Mouse (Mus musculus) megakaryocyte-erythroid progenitor cell, adult 5-6 weeks (primary cell): Measurements from ENCODE around the gene Glyctk. TPM values are rescaled to one million over a fixed set of nuclear protein-coding genes. Genes with fewer than 3 reads are reported as not detected.

ENCODE experiments used
- ATAC-seq: replicated peaks from 2 replicates; pipeline ENCODE4 v1.8.0; 2016; ENCODE audit warnings: mild to moderate bottlenecking, inconsistent platforms; ENCODE audit not compliant: severe bottlenecking, poor library complexity, low FRiP score, low TSS enrichment
- total RNA-seq, 2 experiments: library from RNA; stranded (forward) in 1 of 2; stranded (reverse) in 1 of 2; fragments of 200-1000, 215-1000 nt in 1 of 2; fragments of >200 nt in 1 of 2; fragmentation: Nextera tagmentation in 1 of 2; gene quantifications; 2 replicates each; pipeline ENCODE4 v1.2.3; 2014 to 2017

Gene Glyctk
- total RNA-seq (2014; fragmentation: Nextera tagmentation): 0.90 and 1.6 TPM in 2 replicates
- total RNA-seq (2017): 1.5 and 3.0 TPM in 2 replicates

DNA sequence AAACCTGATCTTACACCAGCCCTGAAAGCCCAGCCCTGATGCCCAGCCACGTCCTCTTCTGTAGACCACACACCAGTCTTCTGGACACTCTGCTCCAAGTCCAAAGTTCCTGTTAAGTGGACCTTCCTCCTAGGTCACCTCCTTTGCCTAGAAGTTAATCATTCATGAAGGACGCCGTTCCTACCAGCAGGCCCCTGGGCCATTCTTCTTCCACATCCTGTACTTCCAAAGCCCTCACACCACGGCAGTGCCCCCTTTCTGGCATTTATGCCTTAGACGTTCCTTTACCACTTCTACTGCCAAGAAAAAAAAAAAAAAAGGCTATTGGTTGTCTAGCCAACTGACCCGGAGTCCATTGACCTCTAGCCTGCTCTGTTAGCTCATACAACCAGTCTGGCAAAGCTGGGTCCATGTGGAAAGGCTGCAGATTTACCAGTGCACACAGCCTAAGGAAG is at the start of gene Glyctk:
TSS of gene Glyctk (minus strand) at position 102 of the 455 bp plus-strand sequence.
- ATAC-seq: no peak

DNA sequence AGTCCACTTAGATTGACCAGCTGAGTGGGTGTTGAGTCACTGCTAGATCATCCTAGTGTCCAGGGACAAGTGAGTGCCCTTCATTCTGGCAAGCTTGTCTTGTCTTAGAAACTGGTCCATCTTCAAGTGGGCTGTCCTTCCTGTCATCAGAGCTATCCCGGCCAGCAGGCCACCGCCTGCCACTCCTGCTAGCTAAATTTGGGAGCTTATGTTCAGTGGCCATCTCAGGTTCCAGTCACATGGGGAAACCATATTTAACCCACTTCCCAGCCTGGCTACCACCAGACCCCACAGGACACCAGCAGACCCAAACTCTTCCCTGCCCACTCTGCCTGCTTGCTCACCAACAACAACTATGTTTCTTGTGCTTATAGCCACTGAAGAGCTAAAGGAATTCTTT is 48.6 kb upstream of the Glyctk start:
- no peak for ATAC-seq

- no peak for ATAC-seq
These were observed 47.9 kb upstream of the Glyctk start for GRCm38 (mm10) chr9:106205713-106206290.

GRCm38 (mm10) chr9:106203990-106204851 is 46.3 kb upstream of the Glyctk start:
- no peak for ATAC-seq

DNA sequence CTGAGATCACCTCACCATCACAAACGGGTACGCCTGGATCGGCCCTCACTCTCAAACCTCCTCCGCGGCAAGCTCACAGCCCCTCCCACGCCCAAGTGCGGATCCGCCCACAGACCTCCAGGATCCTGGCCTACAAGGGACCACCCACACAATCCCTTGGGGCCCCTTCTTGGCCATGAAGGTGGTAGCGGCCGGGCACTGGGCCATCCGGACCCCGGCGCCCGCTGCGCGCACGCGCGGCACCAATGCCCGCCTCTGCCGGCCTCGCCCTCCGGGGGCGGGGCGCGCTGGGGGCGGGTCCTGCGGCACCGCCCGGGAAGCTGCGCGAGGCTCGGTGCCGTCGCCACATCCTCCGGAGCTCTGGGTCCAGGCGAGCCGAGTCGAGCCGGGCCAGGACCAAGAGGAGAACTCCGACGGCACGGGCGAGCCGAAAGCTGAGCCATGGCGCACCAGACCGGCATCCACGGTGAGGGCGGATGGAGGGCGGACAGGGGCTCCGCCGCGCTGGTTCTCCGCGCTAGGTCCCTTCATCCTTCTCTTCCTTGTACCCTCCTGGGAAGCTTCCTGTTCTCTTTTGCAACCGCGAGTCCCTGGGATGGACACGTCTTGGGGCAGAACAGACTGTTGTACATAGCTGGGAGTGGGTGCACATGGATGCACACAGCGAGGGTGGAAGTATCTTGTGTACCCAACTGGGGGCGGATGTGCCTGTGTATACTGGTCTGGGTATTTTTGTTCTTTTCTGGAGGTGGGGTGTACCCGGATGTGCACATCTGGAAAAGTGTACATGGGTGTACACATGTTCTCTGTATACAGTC is 45.1 kb upstream of the Glyctk start, which contains the start of gene Twf2:
TSS of gene Twf2 (plus strand) at position 290 of the 818 bp plus-strand sequence.
- peak; percentile 77 for ATAC-seq

GRCm38 (mm10) chr9:106201895-106202294 is 44.0 kb upstream of the Glyctk start:
- no peak for ATAC-seq

GRCm38 (mm10) chr9:106199535-106200272 is 41.8 kb upstream of the Glyctk start, which contains the start of gene Ppm1m:
TSS of gene Ppm1m (minus strand) at chr9:106199746.
- ATAC-seq: no peak

GRCm38 (mm10) chr9:106198962-106199458 is 41.1 kb upstream of the Glyctk start:
- peak; percentile 32 for ATAC-seq

GRCm38 (mm10) chr9:106197732-106198131 is 39.8 kb upstream of the Glyctk start:
- no peak for ATAC-seq

DNA sequence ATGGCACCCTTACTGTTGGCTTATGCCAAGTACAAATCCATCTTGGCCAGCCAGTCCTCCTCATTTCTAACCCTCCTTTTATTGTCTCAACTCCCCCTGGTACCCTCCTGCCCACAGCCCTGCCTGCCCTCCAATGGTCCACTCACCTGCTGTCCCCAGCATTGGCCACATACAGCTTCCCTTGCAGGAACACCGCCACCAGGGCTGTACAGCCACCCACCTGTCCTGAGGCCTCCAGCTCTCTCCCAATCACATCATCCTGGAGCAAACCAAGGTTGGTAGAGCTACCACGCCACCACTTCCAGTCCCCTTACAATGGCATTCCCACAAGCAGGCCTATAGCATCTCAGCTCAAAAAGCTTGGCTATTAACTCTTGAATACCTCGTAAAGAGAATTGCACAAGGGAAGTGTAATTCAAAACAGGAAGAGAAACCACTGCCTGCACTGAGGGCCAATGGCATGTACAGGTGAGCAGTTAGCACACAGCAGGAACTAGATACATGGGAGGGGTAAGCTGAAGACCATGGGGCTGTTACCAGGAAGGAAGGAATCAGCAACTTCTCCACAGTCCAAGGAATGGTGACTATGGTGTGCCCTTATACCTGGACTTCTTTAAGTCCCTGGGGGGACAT is 39.3 kb upstream of the Glyctk start:
- ATAC-seq: no peak

DNA sequence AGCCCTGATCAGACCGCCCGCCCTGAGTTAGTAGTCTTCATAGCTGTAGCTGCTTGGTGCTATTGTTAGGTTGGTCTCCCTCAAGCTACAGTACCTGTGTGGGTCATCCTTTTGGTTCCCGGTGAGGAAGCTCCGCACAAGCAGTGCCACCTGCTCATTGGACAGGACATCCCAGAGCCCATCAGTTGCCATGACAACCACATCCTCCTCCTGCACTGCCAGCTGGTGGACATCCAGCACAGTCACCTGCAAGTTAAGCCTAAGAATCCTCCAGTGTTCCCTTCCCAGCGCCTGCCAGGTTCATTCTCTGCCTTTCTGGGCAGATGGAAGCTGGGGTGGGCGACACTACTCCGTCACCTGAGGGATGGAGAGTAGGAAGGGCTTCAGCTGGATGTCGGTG is 37.8 kb upstream of the Glyctk start:
- no peak for ATAC-seq

DNA sequence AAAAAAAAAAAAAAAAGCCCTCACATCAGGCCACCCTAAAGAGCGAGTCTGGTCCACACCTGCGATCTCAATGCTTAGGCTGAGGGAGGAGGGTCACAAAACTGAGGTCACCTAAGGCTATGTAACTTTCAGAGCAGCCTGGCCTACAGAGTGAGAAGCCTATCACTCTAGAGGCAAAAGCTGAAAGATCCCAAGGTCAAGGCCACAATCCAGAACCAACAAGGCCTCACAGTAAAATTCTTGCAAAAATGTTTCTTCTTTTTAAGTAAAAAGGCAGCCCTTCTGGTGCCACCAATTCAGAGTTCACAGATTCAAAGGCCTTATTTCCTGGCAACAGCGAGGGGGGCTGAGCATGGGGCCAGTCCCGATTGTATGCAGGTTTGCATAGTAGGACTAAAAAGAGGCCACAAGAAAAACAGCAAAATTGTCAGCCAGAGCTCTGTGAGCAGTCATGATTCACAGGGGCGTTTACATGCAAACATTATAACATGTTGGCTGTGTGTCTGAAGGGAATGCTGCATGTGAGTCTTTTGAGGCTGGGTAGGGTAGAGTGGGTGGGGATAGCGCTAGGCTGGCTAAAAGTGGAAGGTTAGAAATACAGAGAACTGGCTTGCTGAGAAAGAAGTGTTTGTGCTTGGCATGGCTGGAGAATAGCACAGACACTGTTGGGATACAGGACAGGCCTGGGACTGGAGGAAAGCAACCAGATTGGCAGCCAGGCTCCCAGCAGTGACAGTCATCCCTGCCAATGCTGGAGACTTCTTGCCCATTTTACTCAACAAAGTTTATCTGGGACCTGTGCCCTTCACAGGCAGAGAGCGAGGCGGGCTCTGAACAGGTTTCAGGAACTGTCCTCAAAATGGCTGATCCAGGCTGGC is 36.2 kb upstream of the Glyctk start:
- ATAC-seq: no peak

DNA sequence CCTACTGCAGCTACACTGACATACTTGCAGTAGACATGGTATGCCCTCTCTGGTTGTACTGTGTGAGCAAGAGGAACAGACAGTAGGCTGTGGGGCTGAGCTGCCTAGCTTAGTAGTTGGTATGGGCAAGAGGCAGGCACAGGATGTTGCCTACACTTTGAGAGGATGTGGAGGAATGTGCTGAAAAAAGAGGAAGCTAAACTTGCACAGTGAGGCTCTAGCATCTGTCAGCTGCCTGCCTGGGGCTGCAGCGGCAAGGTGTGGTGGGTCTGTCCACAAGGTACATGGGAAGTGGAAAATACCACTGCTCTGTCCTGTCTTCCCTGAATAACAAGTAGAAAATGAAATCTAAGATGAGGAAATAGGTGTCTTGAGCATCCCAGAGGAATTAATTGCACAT is 35.1 kb upstream of the Glyctk start:
- no peak for ATAC-seq

- no peak for ATAC-seq
These were observed 34.1 kb upstream of the Glyctk start for GRCm38 (mm10) chr9:106192024-106192423.

DNA sequence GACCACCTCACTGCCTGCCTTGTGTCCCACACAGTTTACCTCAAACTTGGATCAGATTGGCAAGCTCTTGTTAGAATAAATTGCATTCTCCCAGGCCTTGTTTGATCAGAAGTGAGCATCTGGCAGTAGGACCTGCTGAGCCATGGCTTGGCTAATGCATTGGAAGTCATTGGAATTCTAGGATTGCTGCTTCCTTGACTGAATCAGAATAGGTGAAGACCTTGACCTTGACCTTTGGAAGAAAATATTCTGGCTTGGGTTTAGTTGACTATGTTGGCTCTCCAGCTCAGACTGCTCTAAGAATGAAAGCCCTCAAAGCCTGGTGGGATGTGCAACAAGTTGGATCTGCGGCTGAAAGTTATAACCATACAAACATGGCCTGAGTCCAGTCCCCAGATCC is 33.4 kb upstream of the Glyctk start:
- no peak for ATAC-seq

DNA sequence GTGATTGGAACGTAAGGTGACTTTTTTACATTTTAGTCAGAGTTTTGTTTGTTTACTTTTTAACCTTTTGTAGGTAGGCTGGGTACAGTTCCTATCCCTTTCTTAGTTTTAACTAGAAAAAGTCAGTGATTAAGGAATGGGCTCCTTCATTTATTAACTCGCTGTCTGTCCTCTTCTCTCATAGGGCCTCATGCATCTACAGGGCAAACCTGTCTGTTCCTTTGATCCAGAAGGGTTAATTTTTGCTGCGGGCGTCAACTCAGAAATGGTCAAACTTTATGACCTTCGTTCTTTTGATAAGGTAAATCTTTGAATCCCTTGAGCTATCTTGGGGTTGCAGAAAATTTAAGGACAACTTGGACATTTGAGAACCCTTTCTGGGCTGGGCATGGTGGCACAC is 26.1 kb upstream of the Glyctk start:
- ATAC-seq: no peak

- no peak for ATAC-seq
These were observed 24.2 kb upstream of the Glyctk start for GRCm38 (mm10) chr9:106182146-106182545.

DNA sequence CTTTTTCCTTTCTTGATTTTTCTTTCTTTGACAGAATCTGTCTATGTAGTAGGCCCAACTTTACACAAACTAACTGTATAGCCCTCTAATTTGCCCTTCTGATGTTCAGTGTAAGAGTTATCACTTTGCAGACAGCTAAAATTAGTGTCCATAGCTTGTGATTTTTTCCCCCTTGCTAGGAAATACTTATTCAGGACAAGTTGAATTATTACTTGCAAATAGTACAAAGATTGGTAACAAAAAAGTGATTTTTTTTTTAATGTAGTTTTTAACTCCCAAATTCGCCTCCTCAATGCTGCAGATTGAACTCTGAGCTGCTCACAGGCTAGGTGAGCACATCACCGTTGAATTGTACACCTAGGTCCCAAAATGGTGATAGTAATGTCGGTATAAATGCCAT is 22.0 kb upstream of the Glyctk start:
- ATAC-seq: no peak
